Mouse (Mus musculus): ENCODE results near the gene G430095P16Rik.

The G430095P16Rik gene

GRCm38 (mm10) chr8:84725941-84726259 is 3.1 kb downstream of the G430095P16Rik start:
- ChIA-PET POLR2A (interaction anchor here (0.6 to 4.4 kb wide), 25 partner anchors 10 to 346 kb away, joined by 3 to 30 read pairs (median 5); partner anchors contain the start of genes Calr (in 2 of the 4), Dand5 (in 1 of the 4) and Dhps (in 1 of the 4)), CTCF (interaction anchor here (0.6 to 5.3 kb wide), 22 partner anchors 10 to 312 kb away, joined by 3 to 62 read pairs (median 6); no protein-coding TSS in a partner anchor)

- CTCF ChIA-PET, result interaction anchor here (0.5 to 3.1 kb wide), 8 partner anchors 9 to 87 kb away, joined by 3 to 14 read pairs (median 6); no protein-coding TSS in a partner anchor
- POLR2A ChIA-PET, result interaction anchor here in 3 of 4 experiments (0.5 to 5.3 kb wide), 18 partner anchors 9 to 187 kb away, joined by 3 to 31 read pairs (median 3); partner anchors contain the start of genes Calr (in 1 of the 3), Dnase2a (in 1 of the 3) and Trmt1 (in 1 of the 3)
These were observed 5.7 kb downstream of the G430095P16Rik start for GRCm38 (mm10) chr8:84728474-84728873.

- POLR2A ChIA-PET, result interaction anchor here in 3 of 4 experiments (0.7 to 5.3 kb wide), 53 partner anchors 7 to 296 kb away, joined by 3 to 31 read pairs (median 4); partner anchors contain the start of genes Rad23a (in 3 of the 3), Calr (in 2 of the 3), Asna1 (in 1 of the 3) and Dand5 (in 1 of the 3)
These were observed 7.1 kb downstream of the G430095P16Rik start for GRCm38 (mm10) chr8:84729921-84730362.

GRCm38 (mm10) chr8:84730541-84731370 is 7.9 kb downstream of the G430095P16Rik start:
- ChIA-PET CTCF (interaction anchor here (0.6 to 3.1 kb wide), 15 partner anchors 21 to 173 kb away, joined by 3 to 14 read pairs (median 5); partner anchors contain the start of gene Gcdh (in 1 of the 4)), POLR2A (interaction anchor here in 3 of 4 experiments (0.6 to 5.3 kb wide), 49 partner anchors 9 to 295 kb away, joined by 3 to 31 read pairs (median 4); partner anchors contain the start of genes Rad23a (in 3 of the 3), Calr (in 2 of the 3), Asna1 (in 1 of the 3) and Dand5 (in 1 of the 3))

More at GRCm38 (mm10) chr8:84729921-84730362, 7.1 kb downstream of the G430095P16Rik start:
- CTCF ChIA-PET, result interaction anchor here (0.6 to 3.1 kb wide), 16 partner anchors 8 to 625 kb away, joined by 3 to 14 read pairs (median 6); partner anchors contain the start of genes Dcaf15 (in 1 of the 4) and Gcdh (in 1 of the 4)

GRCm38 (mm10) chr8:84731371-84732177 is 8.8 kb downstream of the G430095P16Rik start:
- CTCF ChIA-PET, result interaction anchor here in 3 of 4 experiments (0.6 to 3.1 kb wide), 8 partner anchors 8 to 84 kb away, joined by 3 to 14 read pairs (median 4); no protein-coding TSS in a partner anchor
- POLR2A ChIA-PET, result interaction anchor here in 3 of 4 experiments (0.5 to 5.3 kb wide), 18 partner anchors 8 to 839 kb away, joined by 3 to 31 read pairs (median 4); partner anchors contain the start of genes Calr (in 1 of the 3), Dnase2a (in 1 of the 3) and G430095P16Rik (in 1 of the 3)

GRCm38 (mm10) chr8:84732545-84732944 is 9.7 kb downstream of the G430095P16Rik start:
- ChIA-PET POLR2A (interaction anchor here in 3 of 4 experiments (0.6 to 5.3 kb wide), 10 partner anchors 10 to 253 kb away, joined by 3 to 31 read pairs (median 4); no protein-coding TSS in a partner anchor), CTCF (interaction anchor here in 3 of 4 experiments (0.6 to 2.0 kb wide), 5 partner anchors 9 to 83 kb away, joined by 3 to 5 read pairs (median 4); no protein-coding TSS in a partner anchor)

- CTCF ChIA-PET, result no interaction called here
- POLR2A ChIA-PET, result interaction anchor here in 3 of 4 experiments (0.6 to 5.3 kb wide), 6 partner anchors 9 to 171 kb away, joined by 3 to 31 read pairs (median 4); no protein-coding TSS in a partner anchor
These were observed 10.2 kb downstream of the G430095P16Rik start for GRCm38 (mm10) chr8:84732996-84733395.

GRCm38 (mm10) chr8:84733959-84734358 is 11.2 kb downstream of the G430095P16Rik start:
- ChIA-PET POLR2A (no interaction called here), CTCF (interaction anchor here in 2 of 4 experiments (0.7 to 0.8 kb wide), 2 partner anchors 436 to 577 kb away, joined by 3 read pairs; no protein-coding TSS in a partner anchor)

GRCm38 (mm10) chr8:84734680-84735079 is 11.9 kb downstream of the G430095P16Rik start:
- POLR2A ChIA-PET, result interaction anchor here in 1 of 4 experiments (1.0 to 1.3 kb wide), 2 partner anchors 13 to 16 kb away, joined by 3 read pairs; no protein-coding TSS in a partner anchor

GRCm38 (mm10) chr8:84735597-84735996 is 12.8 kb downstream of the G430095P16Rik start:
- POLR2A ChIA-PET, result interaction anchor here in 2 of 4 experiments (0.6 to 1.6 kb wide), 9 partner anchors 9 to 87 kb away, joined by 3 to 8 read pairs (median 3); partner anchors contain the start of genes Dand5 (in 1 of the 2) and G430095P16Rik (in 1 of the 2)
- CTCF ChIA-PET, result interaction anchor here (0.5 to 4.6 kb wide), 17 partner anchors 9 to 540 kb away, joined by 3 to 101 read pairs (median 6); partner anchors contain the start of gene G430095P16Rik (in 1 of the 4)

More at GRCm38 (mm10) chr8:84734680-84735079, 11.9 kb downstream of the G430095P16Rik start:
- CTCF ChIA-PET, result interaction anchor here in 3 of 4 experiments (0.6 to 4.6 kb wide), 6 partner anchors 8 to 577 kb away, joined by 3 to 62 read pairs (median 4); no protein-coding TSS in a partner anchor

- POLR2A ChIA-PET, result interaction anchor here in 3 of 4 experiments (0.6 to 2.0 kb wide), 21 partner anchors 8 to 300 kb away, joined by 3 to 14 read pairs (median 4); partner anchors contain the start of genes Calr (in 1 of the 3), Dand5 (in 1 of the 3), G430095P16Rik (in 1 of the 3) and Gcdh (in 1 of the 3)
- CTCF ChIA-PET, result interaction anchor here (0.6 to 5.3 kb wide), 23 partner anchors 9 to 361 kb away, joined by 3 to 101 read pairs (median 11); partner anchors contain the start of genes G430095P16Rik (in 2 of the 4) and Gadd45gip1 (in 1 of the 4)
These were observed 13.7 kb downstream of the G430095P16Rik start for GRCm38 (mm10) chr8:84736521-84736920.

GRCm38 (mm10) chr8:84737608-84738007 is 14.8 kb downstream of the G430095P16Rik start:
- POLR2A ChIA-PET, result interaction anchor here (0.6 to 2.1 kb wide), 38 partner anchors 8 to 177 kb away, joined by 3 to 19 read pairs (median 4); partner anchors contain the start of genes Calr (in 2 of the 4), Farsa (in 1 of the 4), G430095P16Rik (in 1 of the 4) and Ier2 (in 1 of the 4)
- CTCF ChIA-PET, result interaction anchor here (0.6 to 5.3 kb wide), 103 partner anchors 8 to 885 kb away, joined by 3 to 101 read pairs (median 4); partner anchors contain the start of genes Dand5 (in 2 of the 4), G430095P16Rik (in 2 of the 4), Calr (in 1 of the 4) and Gadd45gip1 (in 1 of the 4)

GRCm38 (mm10) chr8:84738266-84738665 is 15.5 kb downstream of the G430095P16Rik start:
- CTCF ChIA-PET, result interaction anchor here (0.9 to 5.3 kb wide), 60 partner anchors 8 to 699 kb away, joined by 3 to 101 read pairs (median 6); partner anchors contain the start of genes G430095P16Rik (in 2 of the 4), Calr (in 1 of the 4), Dand5 (in 1 of the 4) and Gcdh (in 1 of the 4)
- POLR2A ChIA-PET, result interaction anchor here (0.8 to 2.1 kb wide), 24 partner anchors 8 to 108 kb away, joined by 3 to 19 read pairs (median 4); partner anchors contain the start of genes Calr (in 1 of the 4), G430095P16Rik (in 1 of the 4) and Ier2 (in 1 of the 4)

GRCm38 (mm10) chr8:84738715-84739400 is 16.1 kb downstream of the G430095P16Rik start:
- ChIA-PET CTCF (interaction anchor here in 2 of 4 experiments (1.0 to 5.3 kb wide), 6 partner anchors 10 to 74 kb away, joined by 3 to 101 read pairs (median 36); partner anchors contain the start of gene G430095P16Rik (in 1 of the 2)), POLR2A (interaction anchor here in 2 of 4 experiments (0.7 to 2.1 kb wide), 7 partner anchors 8 to 108 kb away, joined by 3 to 6 read pairs (median 3); partner anchors contain the start of genes Calr (in 1 of the 2), G430095P16Rik (in 1 of the 2) and Nacc1 (in 1 of the 2))

GRCm38 (mm10) chr8:84739401-84739742 is 16.6 kb downstream of the G430095P16Rik start:
- CTCF ChIA-PET, result interaction anchor here in 2 of 4 experiments (0.7 to 5.3 kb wide), 5 partner anchors 10 to 760 kb away, joined by 3 to 101 read pairs (median 4); partner anchors contain the start of gene G430095P16Rik (in 1 of the 2)
- POLR2A ChIA-PET, result interaction anchor here in 3 of 4 experiments (0.5 to 1.7 kb wide), 7 partner anchors 9 to 176 kb away, joined by 3 to 6 read pairs (median 3); partner anchors contain the start of genes G430095P16Rik (in 1 of the 3) and Nacc1 (in 1 of the 3)
